Mouse (Mus musculus): ENCODE results near the gene Crcp.

GRCm38 (mm10) chr5:130097837-130098236, 68.7 kb downstream of the Crcp start:
- TF ChIP-seq CTCF (IDR thresholded peaks at IDR 0.05; ENCODE audit: extremely low read depth, insufficient read depth, low read length): no peak
- no peak for TF ChIP-seq POLR2A (IDR thresholded peaks at IDR 0.05; ENCODE audit: extremely low read depth, insufficient read depth, low read length)

All from cortical plate, adult 2 months (tissue).